Mouse (Mus musculus) neural tube, embryonic 15.5 days (tissue): ENCODE data around the gene Adgrd1. TPM values are rescaled to one million over a fixed set of nuclear protein-coding genes. Genes with fewer than 3 reads are reported as not detected.

ENCODE experiments used
- ATAC-seq: fragments of 200-750 bp; cut with Nextera tagmentation; 2 replicates; pipeline ENCODE4 v1.8.0; 2017; ENCODE audit warnings: mild to moderate bottlenecking, moderate TSS enrichment, moderate library complexity; ENCODE audit not compliant: low FRiP score
- H3K27ac ChIP-seq: fragments of 300-500 bp; sonication (generic); replicated peaks from 2 replicates; pipeline ENCODE4 v1.5.1; 2015; ENCODE audit warnings: mild to moderate bottlenecking, inconsistent platforms
- H3K27me3 ChIP-seq: fragments of 300-500 bp; sonication (generic); replicated peaks from 2 replicates; pipeline ENCODE4 v1.6.1; 2015; ENCODE audit warnings: inconsistent platforms
- H3K36me3 ChIP-seq: fragments of 300-500 bp; sonication (generic); 2 replicates; pipeline ENCODE4 v1.6.1; 2015; ENCODE audit warnings: inconsistent platforms
- H3K4me1 ChIP-seq: fragments of 300-500 bp; sonication (generic); 2 replicates; pipeline ENCODE4 v1.6.1; 2015; ENCODE audit warnings: inconsistent platforms
- H3K4me2 ChIP-seq: fragments of 300-500 bp; sonication (generic); 2 replicates; pipeline ENCODE4 v1.6.1; 2015; ENCODE audit warnings: inconsistent platforms, mild to moderate bottlenecking, moderate library complexity
- H3K4me3 ChIP-seq: fragments of 300-500 bp; sonication (generic); replicated peaks from 2 replicates; pipeline ENCODE4 v1.5.1; 2015; ENCODE audit warnings: mild to moderate bottlenecking, inconsistent platforms
- H3K9ac ChIP-seq: fragments of 300-500 bp; sonication (generic); replicated peaks from 2 replicates; pipeline ENCODE4 v1.6.1; 2015; ENCODE audit warnings: mild to moderate bottlenecking, inconsistent platforms
- H3K9me3 ChIP-seq: fragments of 300-500 bp; sonication (generic); replicated peaks from 2 replicates; pipeline ENCODE4 v1.6.1; 2016; ENCODE audit warnings: inconsistent platforms
- WGBS: fragments of 180-500 bp; shearing (Covaris S2); methylation state at CpG from one replicate; pipeline ENCODE4 v1.1.7; 2015; ENCODE audit warnings: mixed read lengths; 5-methylcytosine and 5-hydroxymethylcytosine counted together
- polyA plus RNA-seq: library from polyadenylated mRNA; unstranded; fragments of >200 nt; fragmentation: Nextera tagmentation; extraction: Ambion mirVana; gene quantifications from 2 replicates; pipeline ENCODE4 v1.2.1, GENCODE M21; 2015

The Adgrd1 gene
- polyA plus RNA-seq, 1 experiment from 2014 or later = 0.38 TPM

DNA sequence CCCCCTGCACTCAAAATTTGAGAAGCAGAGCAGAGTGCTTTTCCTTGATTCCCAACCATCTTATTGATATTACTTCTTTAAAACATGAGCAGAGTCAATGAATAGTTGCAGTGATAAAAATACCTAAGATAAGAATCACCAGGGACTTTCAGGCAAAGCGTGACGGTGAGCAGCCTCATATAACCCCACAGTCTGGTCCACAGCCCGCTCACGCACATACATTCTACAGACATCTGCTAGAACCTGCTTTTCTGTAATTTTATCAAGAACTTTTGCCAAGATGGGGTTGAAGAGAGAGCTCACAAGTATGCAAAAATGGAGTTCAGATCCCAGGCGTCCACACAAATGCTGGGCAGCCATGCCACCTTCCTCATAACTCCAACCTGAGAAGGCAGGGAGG, 40.9 kb downstream of the Adgrd1 start:
- Histone ChIP-seq H3K27ac (no peak overlapping the region), H3K9ac (no peak overlapping the region), H3K27me3 (no peaks in the 10 kb centered on the region), H3K36me3 (no peaks in the 10 kb centered on the region), H3K4me1 (peaks cover 11% of the 10 kb centered on the region; the same call in 1 of the 2 replicates), H3K4me3 (no peak overlapping the region), H3K9me3 (no peaks in the 10 kb centered on the region), H3K4me2 (no peak overlapping the region)
- ATAC-seq = no peak
- WGBS = 89% methylated on average over 5 of the region's 5 CpGs

DNA sequence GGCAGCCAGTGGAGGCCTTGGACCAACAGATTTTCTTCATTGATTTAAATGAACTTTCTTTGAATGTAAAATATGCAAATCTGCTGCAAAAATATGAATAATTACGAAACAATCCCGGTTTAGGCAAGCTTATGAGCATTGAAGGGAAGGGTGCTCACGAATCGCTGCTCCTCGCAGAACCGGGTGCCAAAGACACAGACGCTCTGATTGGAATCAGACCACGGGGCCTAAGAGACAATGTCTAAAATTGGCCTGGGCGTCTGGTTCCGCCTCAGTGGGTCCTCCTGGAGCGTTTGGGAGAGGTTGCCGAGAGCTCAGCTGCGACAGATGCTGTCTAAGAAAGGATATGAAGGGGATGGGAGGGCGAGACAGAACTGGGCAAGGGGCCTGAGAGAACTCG, 42.0 kb downstream of the Adgrd1 start:
- Histone ChIP-seq H3K4me2 (no peak overlapping the region), H3K27ac (no peak overlapping the region; the same call in 1 of the 2 replicates), H3K27me3 (no peaks in the 10 kb centered on the region), H3K4me3 (no peak overlapping the region), H3K4me1 (peaks cover 11% of the 10 kb centered on the region; the same call in 1 of the 2 replicates), H3K9ac (no peak overlapping the region), H3K36me3 (no peaks in the 10 kb centered on the region), H3K9me3 (no peaks in the 10 kb centered on the region)
- no peak for ATAC-seq
- 65% methylated on average over 15 of the region's 15 CpGs for WGBS

DNA sequence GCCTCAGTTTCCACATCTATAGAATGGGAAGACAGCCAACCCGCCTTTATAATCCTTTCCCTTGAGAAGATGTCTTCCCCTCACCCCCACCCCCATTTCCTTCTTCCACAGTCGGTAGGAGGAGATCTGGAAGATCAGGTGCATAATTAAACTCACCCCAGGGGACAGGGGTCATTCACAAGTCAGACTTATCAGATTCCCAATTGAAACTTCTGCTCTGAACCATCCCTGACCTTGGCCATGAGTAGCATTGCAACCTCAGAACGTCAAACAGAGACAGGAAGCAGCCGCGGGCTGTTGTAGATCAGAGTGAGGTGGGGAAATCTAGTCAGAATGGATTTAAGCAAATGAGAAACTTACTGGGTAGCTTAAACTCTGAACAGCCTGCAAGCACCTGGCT, 46.3 kb downstream of the Adgrd1 start:
- H3K9ac ChIP-seq = no peak overlapping the region
- no peaks in the 10 kb centered on the region for H3K27me3 ChIP-seq
- peaks cover 11% of the 10 kb centered on the region; the same call in 1 of the 2 replicates for H3K4me1 ChIP-seq
- no peaks in the 10 kb centered on the region for H3K36me3 ChIP-seq
- ATAC-seq = no peak
- H3K4me3 ChIP-seq = no peak overlapping the region
- no peak overlapping the region for H3K27ac ChIP-seq
- no peak overlapping the region for H3K4me2 ChIP-seq
- no peaks in the 10 kb centered on the region for H3K9me3 ChIP-seq
- WGBS = 67% methylated on average over 5 of the region's 5 CpGs

DNA sequence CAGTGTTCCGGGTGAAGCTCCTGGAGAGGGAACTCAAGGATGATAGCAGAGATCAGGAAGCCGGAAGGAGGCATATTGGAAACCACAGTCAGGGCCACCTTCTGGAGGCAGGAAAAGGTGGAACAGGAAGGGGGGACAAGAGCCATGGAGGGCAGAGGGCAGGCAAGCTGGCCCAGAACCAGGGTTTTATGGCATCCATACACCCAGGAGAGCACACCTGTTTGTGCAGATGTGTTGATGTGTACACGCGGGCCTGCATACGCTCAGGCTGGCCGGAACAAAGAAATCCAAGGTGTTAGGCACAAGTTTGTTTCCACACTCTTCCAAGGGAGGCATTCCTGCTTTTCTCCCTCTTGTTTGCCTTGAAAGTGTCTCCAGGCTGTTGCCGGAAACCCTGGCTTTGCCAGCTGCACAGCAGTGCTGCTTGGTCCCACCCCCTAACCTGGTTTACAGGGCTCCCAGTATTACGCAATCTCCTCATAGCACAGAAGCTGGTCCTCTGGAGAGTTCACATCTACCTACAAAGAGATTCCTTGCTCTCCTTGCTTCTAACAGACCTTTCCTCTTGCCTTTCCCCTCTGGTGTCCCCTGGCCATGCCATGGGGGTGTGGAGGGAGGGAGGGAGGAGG, 48.9 kb downstream of the Adgrd1 start:
- WGBS = 83% methylated on average over 8 of the region's 8 CpGs
- Histone ChIP-seq H3K27me3 (no peaks in the 10 kb centered on the region), H3K27ac (no peak overlapping the region), H3K4me1 (no peaks in the 10 kb centered on the region), H3K9ac (no peak overlapping the region), H3K4me3 (no peak overlapping the region), H3K9me3 (no peaks in the 10 kb centered on the region), H3K4me2 (no peak overlapping the region), H3K36me3 (no peaks in the 10 kb centered on the region)
- no peak for ATAC-seq

DNA sequence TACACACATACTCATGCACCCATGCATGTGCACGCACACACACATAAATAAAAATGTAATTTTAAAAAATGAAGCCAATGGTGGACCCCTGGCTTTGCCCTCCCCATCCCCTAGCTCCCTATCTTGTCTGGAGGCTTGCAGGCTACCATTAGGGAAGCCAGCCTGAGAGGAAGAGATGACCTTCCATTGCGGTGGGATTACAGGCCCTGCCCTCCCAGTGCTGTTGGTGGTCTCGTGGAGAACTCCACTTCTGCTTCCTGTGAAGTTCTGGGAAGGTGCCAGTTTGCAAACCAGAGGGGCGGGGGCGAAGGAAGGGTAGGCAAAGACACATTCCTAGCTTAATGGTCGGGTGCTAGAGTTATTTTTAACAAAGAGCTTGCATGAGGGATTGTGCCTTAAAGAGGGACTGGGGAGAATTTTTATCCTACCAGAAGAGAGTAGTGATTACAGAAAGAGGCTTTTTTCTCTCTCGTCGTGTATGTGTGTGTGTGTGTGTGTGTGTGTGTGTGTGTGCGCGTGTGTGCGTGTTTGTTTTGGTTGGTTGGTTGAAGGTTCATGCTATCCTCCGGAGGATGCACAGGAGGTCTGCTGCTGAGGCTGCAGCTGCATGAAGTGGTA, 50.5 kb downstream of the Adgrd1 start:
- 68% methylated on average over 12 of the region's 12 CpGs for WGBS
- no peak overlapping the region for H3K4me2 ChIP-seq
- no peaks in the 10 kb centered on the region for H3K36me3 ChIP-seq
- no peak overlapping the region for H3K27ac ChIP-seq
- no peaks in the 10 kb centered on the region for H3K27me3 ChIP-seq
- H3K9ac ChIP-seq = no peak overlapping the region
- no peaks in the 10 kb centered on the region for H3K9me3 ChIP-seq
- no peak overlapping the region for H3K4me3 ChIP-seq
- ATAC-seq = no peak
- H3K4me1 ChIP-seq = 0 out of 2 replicates have a peak, but pooled peaks cover 3% of the 10 kb centered on the region

DNA sequence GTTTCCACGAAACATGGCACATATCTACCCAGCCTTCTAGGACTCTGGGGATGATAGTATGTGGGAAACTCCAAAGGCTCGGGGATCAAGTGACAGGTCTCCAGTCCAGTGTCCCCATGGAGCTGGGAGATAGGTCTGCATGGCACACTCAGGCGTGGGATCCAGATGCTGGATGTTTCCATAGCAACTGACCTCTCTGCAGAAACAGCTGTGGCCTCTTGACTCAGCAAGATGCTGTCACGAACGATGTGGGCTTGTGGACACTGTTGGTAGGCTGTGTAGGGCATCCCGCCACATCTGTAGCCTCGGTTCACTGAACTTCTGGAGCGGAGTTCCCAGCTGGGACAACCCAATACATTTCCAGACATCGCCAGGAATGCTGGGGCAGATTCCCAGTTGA, 51.9 kb downstream of the Adgrd1 start:
- H3K4me1 ChIP-seq = 0 out of 2 replicates have a peak, but pooled peaks cover 3% of the 10 kb centered on the region
- no peaks in the 10 kb centered on the region for H3K36me3 ChIP-seq
- no peaks in the 10 kb centered on the region for H3K9me3 ChIP-seq
- WGBS = 62% methylated on average over 9 of the region's 9 CpGs
- no peak for ATAC-seq
- no peak overlapping the region for H3K4me3 ChIP-seq
- no peak overlapping the region for H3K27ac ChIP-seq
- H3K27me3 ChIP-seq = no peaks in the 10 kb centered on the region
- H3K4me2 ChIP-seq = no peak overlapping the region
- no peak overlapping the region for H3K9ac ChIP-seq

DNA sequence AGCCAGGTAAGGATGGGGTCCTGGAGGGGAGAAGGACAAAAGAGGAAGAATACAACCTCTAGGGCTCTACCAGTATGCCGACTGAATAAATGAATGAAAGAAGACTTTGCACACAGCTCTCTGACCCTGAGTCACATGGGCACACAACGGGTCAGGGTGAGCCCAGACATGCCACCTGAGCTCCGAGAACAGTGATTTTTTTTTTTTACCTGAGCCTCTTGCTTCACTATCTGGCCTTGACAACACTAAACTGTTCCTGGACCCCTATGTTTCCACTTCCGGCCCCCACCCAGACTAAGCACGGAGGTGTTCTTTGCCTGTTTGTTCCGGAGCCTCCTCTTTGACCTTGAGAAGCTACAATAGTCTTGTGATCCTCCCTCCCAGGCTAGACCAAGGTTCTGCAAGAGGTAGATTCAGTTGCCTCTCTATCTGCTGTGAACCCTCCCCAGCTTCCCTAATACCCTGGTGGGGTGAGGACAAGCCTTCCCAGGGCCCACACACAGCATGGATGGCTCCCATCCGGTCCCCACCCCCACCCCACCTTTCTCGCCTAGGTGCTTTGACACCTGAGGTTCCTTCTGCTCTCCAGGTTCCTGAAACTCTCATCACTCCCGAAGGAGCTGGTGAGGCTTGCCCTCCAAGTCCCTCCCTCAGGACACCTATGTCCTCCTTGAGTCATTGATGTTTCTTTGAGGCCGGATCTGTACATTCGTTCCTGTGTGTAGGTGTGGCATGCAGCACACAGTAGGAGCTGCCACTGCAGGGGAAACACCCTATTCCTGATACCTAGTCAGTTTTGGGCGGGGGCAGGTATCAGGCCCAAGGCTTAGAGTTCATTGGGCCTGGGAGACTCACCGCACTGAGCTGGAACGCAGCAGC, 58.7 kb downstream of the Adgrd1 start:
- no peaks in the 10 kb centered on the region for H3K27me3 ChIP-seq
- H3K4me1 ChIP-seq = peaks cover 23% of the 10 kb centered on the region
- H3K9me3 ChIP-seq = no peaks in the 10 kb centered on the region
- 70% methylated on average over 14 of the region's 14 CpGs for WGBS
- no peak overlapping the region for H3K4me2 ChIP-seq
- H3K36me3 ChIP-seq = no peaks in the 10 kb centered on the region
- H3K4me3 ChIP-seq = no peak overlapping the region
- H3K9ac ChIP-seq = no peak overlapping the region
- peak overlapping the region; percentile 54; the same call in 1 of the 2 replicates for H3K27ac ChIP-seq
- 0 out of 2 replicates have a peak, but pooled peaks have one; percentile 17 for ATAC-seq

DNA sequence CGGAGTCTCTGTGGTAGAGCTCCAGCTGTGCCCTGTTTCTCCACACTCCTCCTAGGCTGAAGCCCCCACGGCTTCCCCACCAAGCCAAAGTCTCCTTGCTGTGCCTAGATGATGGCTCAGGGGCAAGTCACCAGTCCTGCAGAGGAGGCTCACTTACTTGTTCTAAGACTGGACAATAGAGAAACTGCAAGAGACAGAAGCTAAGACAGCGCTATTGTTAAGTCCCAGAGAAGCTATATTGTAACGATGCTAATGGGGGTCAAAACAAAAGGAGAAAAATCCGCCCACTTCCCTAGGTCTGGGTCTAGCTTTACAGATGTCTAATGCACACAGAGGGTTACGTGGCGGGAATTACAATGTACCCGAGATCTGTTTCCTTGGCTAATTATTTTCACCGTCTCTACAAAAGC, 59.4 kb downstream of the Adgrd1 start:
- Histone ChIP-seq H3K4me2 (0 out of 2 replicates have a peak overlapping the region, but pooled peaks have one; percentile 15), H3K4me3 (no peak overlapping the region), H3K27me3 (no peaks in the 10 kb centered on the region), H3K36me3 (no peaks in the 10 kb centered on the region), H3K27ac (peak overlapping the region; percentile 54; the same call in 1 of the 2 replicates), H3K4me1 (peaks cover 25% of the 10 kb centered on the region), H3K9me3 (no peaks in the 10 kb centered on the region), H3K9ac (no peak overlapping the region)
- ATAC-seq = peak; percentile 38; the same call in 1 of the 2 replicates
- WGBS = 8% methylated on average over 9 of the region's 9 CpGs

DNA sequence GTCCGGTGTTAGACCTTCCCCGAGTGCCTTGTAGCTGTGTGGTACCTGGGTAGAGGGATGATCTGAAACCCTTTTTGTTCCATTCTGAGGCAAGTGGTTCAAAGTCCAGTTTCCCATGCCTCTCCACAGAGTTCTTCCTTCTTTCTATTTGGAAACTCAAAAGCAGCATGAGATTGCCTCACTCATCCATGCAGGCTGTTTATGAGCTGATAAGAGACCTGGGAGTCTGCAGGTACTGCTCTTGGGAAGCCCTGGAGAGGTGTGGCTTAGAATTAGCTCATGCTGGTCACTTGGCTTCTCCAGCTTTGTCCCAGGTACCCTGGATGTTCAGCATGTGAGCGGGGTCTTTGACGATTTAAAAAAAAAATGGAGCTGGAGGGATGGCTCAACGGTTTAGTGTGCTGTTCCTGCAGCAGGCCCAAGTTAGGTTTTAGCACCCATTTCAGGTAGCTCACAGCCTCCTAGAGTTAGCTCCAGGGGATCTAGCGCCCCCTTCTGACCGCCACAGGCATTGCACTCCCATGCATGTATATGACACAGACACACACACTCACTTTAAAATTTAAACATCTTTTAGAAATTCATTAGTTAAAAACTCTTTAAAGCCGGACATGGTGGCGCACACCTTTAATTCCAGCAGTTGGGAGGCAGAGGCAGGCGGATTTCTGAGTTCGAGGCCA, 65.0 kb downstream of the Adgrd1 start:
- Histone ChIP-seq H3K4me1 (peaks cover 17% of the 10 kb centered on the region; the same call in 1 of the 2 replicates), H3K4me2 (no peak overlapping the region), H3K9ac (no peak overlapping the region), H3K9me3 (no peaks in the 10 kb centered on the region), H3K36me3 (no peaks in the 10 kb centered on the region), H3K27me3 (no peaks in the 10 kb centered on the region), H3K4me3 (no peak overlapping the region), H3K27ac (no peak overlapping the region)
- WGBS = 87% methylated on average over 11 of the region's 11 CpGs
- ATAC-seq = no peak

DNA sequence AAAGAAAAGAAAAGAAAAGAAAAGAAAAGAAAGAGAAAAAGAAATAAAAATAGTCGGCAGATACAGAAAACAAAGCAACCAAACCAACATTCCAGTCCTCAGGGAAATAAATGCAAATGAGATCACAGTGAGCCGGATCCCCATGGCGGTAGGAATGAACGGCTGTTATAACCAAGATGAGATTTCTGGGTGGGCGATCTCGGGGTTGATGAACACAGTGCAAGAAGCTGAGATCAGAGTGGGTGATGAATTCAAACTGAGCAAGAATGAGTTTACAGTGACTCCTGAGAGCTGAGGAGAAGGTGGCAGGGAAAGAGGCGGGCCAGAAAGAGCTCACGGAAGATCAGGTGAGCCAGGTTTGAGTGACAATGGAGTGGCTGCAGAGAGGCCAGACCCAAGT, 66.9 kb downstream of the Adgrd1 start:
- 48% methylated on average over 8 of the region's 8 CpGs for WGBS
- H3K4me1 ChIP-seq = peaks cover 14% of the 10 kb centered on the region; the same call in 1 of the 2 replicates
- no peak overlapping the region for H3K4me2 ChIP-seq
- H3K36me3 ChIP-seq = no peaks in the 10 kb centered on the region
- H3K9me3 ChIP-seq = no peaks in the 10 kb centered on the region
- no peak for ATAC-seq
- H3K4me3 ChIP-seq = no peak overlapping the region
- no peaks in the 10 kb centered on the region for H3K27me3 ChIP-seq
- no peak overlapping the region for H3K9ac ChIP-seq
- H3K27ac ChIP-seq = peak overlapping the region; percentile 58

DNA sequence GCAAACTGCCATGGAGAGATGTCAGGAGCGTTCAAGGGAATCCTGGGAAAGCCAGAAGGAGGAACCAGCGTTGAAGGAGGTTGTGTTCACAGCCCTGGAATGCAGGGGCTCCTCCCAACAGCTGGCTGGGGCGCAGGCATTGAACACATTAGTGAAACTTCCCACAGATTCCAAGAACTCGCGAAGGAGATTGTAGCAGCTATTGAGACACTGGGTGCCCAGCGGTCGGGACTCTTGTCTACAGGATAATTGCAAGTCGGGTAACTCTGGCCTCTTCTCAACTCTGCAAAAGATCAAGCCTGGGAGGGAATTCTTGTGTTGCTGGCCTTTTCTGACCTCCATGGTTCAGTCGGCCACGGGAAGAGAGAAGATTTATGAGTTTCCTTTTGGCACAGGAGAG, 67.5 kb downstream of the Adgrd1 start:
- Histone ChIP-seq H3K9me3 (no peaks in the 10 kb centered on the region), H3K27ac (peak overlapping the region; percentile 58; the same call in 1 of the 2 replicates), H3K4me2 (no peak overlapping the region), H3K27me3 (no peaks in the 10 kb centered on the region), H3K36me3 (no peaks in the 10 kb centered on the region), H3K9ac (no peak overlapping the region), H3K4me1 (peaks cover 14% of the 10 kb centered on the region; the same call in 1 of the 2 replicates), H3K4me3 (no peak overlapping the region)
- WGBS = 25% methylated on average over 10 of the region's 10 CpGs
- no peak for ATAC-seq
